Mouse (Mus musculus): ENCODE measurements around the gene Htr1d. TPM values are rescaled to one million over a fixed set of nuclear protein-coding genes. Genes with fewer than 3 reads are reported as not detected.

The Htr1d gene
- polyA plus RNA-seq, 1 experiment from 2014 or later, result 0.16 TPM

GRCm38 (mm10) chr4:136456516-136457218 lies 33.3 kb downstream of the Htr1d start:
- no peak for ATAC-seq
- Histone ChIP-seq H3K4me2 (replicated peaks; ENCODE audit: low read depth) (no peak overlapping the region), H3K27ac (ENCODE audit: low read depth, low read length) (no peak overlapping the region), H3K36me3 (ENCODE audit: control insufficient read depth, insufficient read depth) (no peaks in the 10 kb centered on the region), H3K9me3 (ENCODE audit: control insufficient read depth) (no peaks in the 10 kb centered on the region), H3K9ac (ENCODE audit: low read depth, low read length) (no peak overlapping the region), H3K27me3 (replicated peaks; ENCODE audit: control insufficient read depth, insufficient read depth, low read length) (no peaks in the 10 kb centered on the region), H3K4me3 (ENCODE audit: low read depth, low read length) (no peak overlapping the region), H3K4me1 (replicated peaks; ENCODE audit: control insufficient read depth, insufficient read depth, low read length) (no peaks in the 10 kb centered on the region; the same call in 1 of the 2 replicates)
- WGBS, result 84% methylated on average over 6 of the region's 6 CpGs
- no peak for TF ChIP-seq CTCF (IDR thresholded peaks at IDR 0.05; ENCODE audit: low read depth)

- ATAC-seq, result no peak
- H3K9me3 ChIP-seq (ENCODE audit: control insufficient read depth), result no peaks in the 10 kb centered on the region
- no peaks in the 10 kb centered on the region for H3K27me3 ChIP-seq (replicated peaks; ENCODE audit: control insufficient read depth, insufficient read depth, low read length)
- no peak overlapping the region for H3K4me3 ChIP-seq (ENCODE audit: low read depth, low read length)
- 90% methylated on average over 7 of the region's 7 CpGs for WGBS
- no peak overlapping the region for H3K4me2 ChIP-seq (replicated peaks; ENCODE audit: low read depth)
- no peaks in the 10 kb centered on the region for H3K4me1 ChIP-seq (replicated peaks; ENCODE audit: control insufficient read depth, insufficient read depth, low read length)
- no peak for TF ChIP-seq CTCF (IDR thresholded peaks at IDR 0.05; ENCODE audit: low read depth)
- H3K9ac ChIP-seq (ENCODE audit: low read depth, low read length), result no peak overlapping the region
- H3K36me3 ChIP-seq (ENCODE audit: control insufficient read depth, insufficient read depth), result no peaks in the 10 kb centered on the region
- no peak overlapping the region for H3K27ac ChIP-seq (ENCODE audit: low read depth, low read length)
Measured at GRCm38 (mm10) chr4:136458276-136458675, 35.0 kb downstream of the Htr1d start.

GRCm38 (mm10) chr4:136459210-136459609 lies 35.9 kb downstream of the Htr1d start:
- H3K27ac ChIP-seq (ENCODE audit: low read depth, low read length), result no peak overlapping the region
- 0 out of 2 replicates have a peak, but pooled peaks cover 5% of the 10 kb centered on the region for H3K4me1 ChIP-seq (replicated peaks; ENCODE audit: control insufficient read depth, insufficient read depth, low read length)
- no peak for TF ChIP-seq CTCF (IDR thresholded peaks at IDR 0.05; ENCODE audit: low read depth)
- 68% methylated on average over 12 of the region's 12 CpGs for WGBS
- H3K4me3 ChIP-seq (ENCODE audit: low read depth, low read length), result no peak overlapping the region
- no peak overlapping the region for H3K9ac ChIP-seq (ENCODE audit: low read depth, low read length)
- no peaks in the 10 kb centered on the region for H3K27me3 ChIP-seq (replicated peaks; ENCODE audit: control insufficient read depth, insufficient read depth, low read length)
- no peaks in the 10 kb centered on the region for H3K9me3 ChIP-seq (ENCODE audit: control insufficient read depth)
- H3K4me2 ChIP-seq (replicated peaks; ENCODE audit: low read depth), result no peak overlapping the region
- no peak for ATAC-seq
- no peaks in the 10 kb centered on the region for H3K36me3 ChIP-seq (ENCODE audit: control insufficient read depth, insufficient read depth)

- TF ChIP-seq CTCF (IDR thresholded peaks at IDR 0.05; ENCODE audit: low read depth), result no peak
- no peak overlapping the region for H3K9ac ChIP-seq (ENCODE audit: low read depth, low read length)
- H3K4me3 ChIP-seq (ENCODE audit: low read depth, low read length), result no peak overlapping the region
- no peaks in the 10 kb centered on the region for H3K9me3 ChIP-seq (ENCODE audit: control insufficient read depth)
- no peaks in the 10 kb centered on the region for H3K36me3 ChIP-seq (ENCODE audit: control insufficient read depth, insufficient read depth)
- H3K4me2 ChIP-seq (replicated peaks; ENCODE audit: low read depth), result no peak overlapping the region
- H3K27me3 ChIP-seq (replicated peaks; ENCODE audit: control insufficient read depth, insufficient read depth, low read length), result no peaks in the 10 kb centered on the region
- 48% methylated on average over 4 of the region's 4 CpGs for WGBS
- no peak for ATAC-seq
- peak overlapping the region; percentile 84 for H3K27ac ChIP-seq (ENCODE audit: low read depth, low read length)
- peaks cover 9% of the 10 kb centered on the region; the same call in 1 of the 2 replicates for H3K4me1 ChIP-seq (replicated peaks; ENCODE audit: control insufficient read depth, insufficient read depth, low read length)
Measured at GRCm38 (mm10) chr4:136461206-136461605, 37.9 kb downstream of the Htr1d start.

GRCm38 (mm10) chr4:136461761-136462085 lies 38.4 kb downstream of the Htr1d start:
- 26% methylated on average over 6 of the region's 6 CpGs for WGBS
- no peak for ATAC-seq
- H3K27ac ChIP-seq (ENCODE audit: low read depth, low read length), result peak overlapping the region; percentile 84

GRCm38 (mm10) chr4:136462086-136462838 lies 38.9 kb downstream of the Htr1d start, which contains the start of gene 6030445D17Rik:
TSS of gene 6030445D17Rik (plus strand) at chr4:136462250.
- H3K36me3 ChIP-seq (ENCODE audit: control insufficient read depth, insufficient read depth), result no peaks in the 10 kb centered on the region
- H3K4me2 ChIP-seq (replicated peaks; ENCODE audit: low read depth), result peak within 1 kb of the TSS; percentile 84
- WGBS, result 1% methylated on average over 61 of the region's 64 CpGs
- peak; percentile 88 for ATAC-seq
- H3K27ac ChIP-seq (ENCODE audit: low read depth, low read length), result peak within 1 kb of the TSS; percentile 84
- peak within 1 kb of the TSS; percentile 69 for H3K4me3 ChIP-seq (ENCODE audit: low read depth, low read length)
- no peaks in the 10 kb centered on the region for H3K27me3 ChIP-seq (replicated peaks; ENCODE audit: control insufficient read depth, insufficient read depth, low read length)
- no peaks in the 10 kb centered on the region for H3K9me3 ChIP-seq (ENCODE audit: control insufficient read depth)
- peaks cover 9% of the 10 kb centered on the region; the same call in 1 of the 2 replicates for H3K4me1 ChIP-seq (replicated peaks; ENCODE audit: control insufficient read depth, insufficient read depth, low read length)
- TF ChIP-seq CTCF (IDR thresholded peaks at IDR 0.05; ENCODE audit: low read depth), result peak; percentile 44
- H3K9ac ChIP-seq (ENCODE audit: low read depth, low read length), result peak within 1 kb of the TSS; percentile 65

More at GRCm38 (mm10) chr4:136461761-136462085, 38.4 kb downstream of the Htr1d start:
- Histone ChIP-seq H3K4me2 (replicated peaks; ENCODE audit: low read depth) (peak overlapping the region; percentile 84), H3K4me1 (replicated peaks; ENCODE audit: control insufficient read depth, insufficient read depth, low read length) (peaks cover 9% of the 10 kb centered on the region; the same call in 1 of the 2 replicates), H3K4me3 (ENCODE audit: low read depth, low read length) (peak overlapping the region; percentile 69), H3K36me3 (ENCODE audit: control insufficient read depth, insufficient read depth) (no peaks in the 10 kb centered on the region), H3K27me3 (replicated peaks; ENCODE audit: control insufficient read depth, insufficient read depth, low read length) (no peaks in the 10 kb centered on the region), H3K9ac (ENCODE audit: low read depth, low read length) (no peak overlapping the region), H3K9me3 (ENCODE audit: control insufficient read depth) (no peaks in the 10 kb centered on the region)
- TF ChIP-seq CTCF (IDR thresholded peaks at IDR 0.05; ENCODE audit: low read depth), result no peak

Measured in intestine, postnatal 0 days (tissue).